Mouse (Mus musculus): ENCODE measurements around the gene Hbq1a.

DNA sequence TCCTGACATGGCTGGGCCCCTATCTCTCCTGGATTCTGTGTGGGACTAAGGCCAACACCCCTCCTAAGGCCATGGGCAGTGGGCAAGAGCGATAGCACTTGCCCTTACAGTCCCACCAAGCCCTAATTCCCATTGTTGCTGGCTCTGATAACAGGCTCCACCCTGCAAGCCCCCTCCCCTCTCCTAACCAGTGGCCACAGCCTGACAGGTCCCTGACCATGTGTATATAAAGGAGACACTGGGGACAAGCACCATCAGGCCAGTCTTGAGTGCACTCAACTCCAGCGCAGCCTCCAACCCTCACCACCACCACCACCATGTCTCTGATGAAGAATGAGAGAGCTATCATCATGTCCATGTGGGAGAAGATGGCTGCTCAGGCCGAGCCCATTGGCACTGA is 23.5 kb upstream of the Hbq1a start, which contains the start of gene Hba-x:
- TF ChIP-seq IRF4 (IDR thresholded peaks at IDR 0.05; ENCODE audit: low read depth, low read length) = no peak
- TF ChIP-seq NELFE (IDR thresholded peaks at IDR 0.05; ENCODE audit: low read depth, low read length) = no peak
- TF ChIP-seq CTCF (conservative IDR thresholded peaks at IDR 0.05 in 1 of 2, IDR thresholded peaks at IDR 0.05 in 1 of 2; ENCODE audit: low read depth in 2 of 2, low read length in 2 of 2) = no peak
- TF ChIP-seq JUND (conservative IDR thresholded peaks at IDR 0.05; ENCODE audit: low read depth, low read length) = no peak

Measured in CH12.LX (cell line).